Mouse (Mus musculus): ENCODE results near the gene Dock2. TPM values are rescaled to one million over a fixed set of nuclear protein-coding genes. Genes with fewer than 3 reads are reported as not detected.

Dock2 gene
- polyA plus RNA-seq, 1 experiment from 2014 or later, result 1.5 TPM

DNA sequence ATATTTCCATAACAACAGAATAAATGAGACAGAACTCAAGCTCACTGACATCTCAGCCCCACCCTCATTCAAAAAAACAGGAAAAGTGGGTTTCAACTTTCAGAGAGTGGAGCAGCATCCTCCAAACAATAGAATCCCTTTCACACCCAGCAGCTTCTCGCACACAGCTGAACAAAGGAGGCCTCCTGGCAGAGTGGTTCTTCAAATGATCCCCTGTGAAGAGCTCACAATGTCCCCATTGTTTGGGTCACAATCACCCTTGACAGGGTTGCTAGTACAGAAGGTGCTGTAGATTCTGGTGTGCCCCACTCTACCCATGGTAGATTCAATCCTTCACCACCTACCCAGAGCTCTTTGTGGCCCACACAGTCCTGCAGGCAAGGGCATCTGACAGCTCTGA lies 44.7 kb downstream of the Dock2 start:
- Histone ChIP-seq H3K9me3 (ENCODE audit: low read depth, low read length) (no peaks in the 10 kb centered on the region), H3K4me2 (no peak overlapping the region), H3K36me3 (ENCODE audit: insufficient read depth) (no peaks in the 10 kb centered on the region), H3K27ac (ENCODE audit: low read depth) (no peak overlapping the region), H3K4me1 (ENCODE audit: insufficient read depth) (no peaks in the 10 kb centered on the region), H3K27me3 (ENCODE audit: insufficient read depth, low read length) (no peaks in the 10 kb centered on the region), H3K4me3 (ENCODE audit: low read depth, low read length) (no peak overlapping the region), H3K9ac (no peak overlapping the region)
- no peak for DNase-seq
- no peak for ATAC-seq (ENCODE audit: insufficient read depth)
- WGBS, result 30% methylated on average over 1 of the region's 1 CpGs
- TF ChIP-seq CTCF (IDR thresholded peaks at IDR 0.05; ENCODE audit: low read depth), result no peak

DNA sequence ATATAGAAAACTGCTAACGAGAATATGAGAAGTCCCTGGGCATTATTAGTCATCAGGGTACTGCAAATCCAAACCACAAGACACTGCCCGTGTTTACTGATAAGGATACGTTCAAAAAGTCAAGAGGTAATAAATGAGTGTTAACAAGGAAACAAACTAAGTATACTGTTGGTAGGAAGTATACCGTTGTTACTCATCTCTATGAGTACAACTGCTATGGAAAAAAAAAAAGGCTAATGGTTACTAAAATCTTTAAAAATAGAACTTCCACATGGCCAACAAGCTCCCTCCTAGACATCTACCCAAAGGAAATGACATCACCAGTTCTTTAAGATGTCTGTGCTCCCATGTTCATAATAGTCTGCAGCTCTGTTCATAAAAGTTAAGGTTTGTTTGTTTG lies 46.5 kb downstream of the Dock2 start:
- WGBS, result 71% methylated on average over 4 of the region's 4 CpGs
- no peak overlapping the region for H3K27ac ChIP-seq (ENCODE audit: low read depth)
- DNase-seq (no peak), ATAC-seq (ENCODE audit: insufficient read depth) (no peak)
- no peak overlapping the region for H3K4me2 ChIP-seq
- no peak overlapping the region for H3K4me3 ChIP-seq (ENCODE audit: low read depth, low read length)
- no peaks in the 10 kb centered on the region for H3K9me3 ChIP-seq (ENCODE audit: low read depth, low read length)
- H3K27me3 ChIP-seq (ENCODE audit: insufficient read depth, low read length), result no peaks in the 10 kb centered on the region
- no peak for TF ChIP-seq CTCF (IDR thresholded peaks at IDR 0.05; ENCODE audit: low read depth)
- no peaks in the 10 kb centered on the region for H3K36me3 ChIP-seq (ENCODE audit: insufficient read depth)
- H3K9ac ChIP-seq, result no peak overlapping the region
- H3K4me1 ChIP-seq (ENCODE audit: insufficient read depth), result no peaks in the 10 kb centered on the region

DNA sequence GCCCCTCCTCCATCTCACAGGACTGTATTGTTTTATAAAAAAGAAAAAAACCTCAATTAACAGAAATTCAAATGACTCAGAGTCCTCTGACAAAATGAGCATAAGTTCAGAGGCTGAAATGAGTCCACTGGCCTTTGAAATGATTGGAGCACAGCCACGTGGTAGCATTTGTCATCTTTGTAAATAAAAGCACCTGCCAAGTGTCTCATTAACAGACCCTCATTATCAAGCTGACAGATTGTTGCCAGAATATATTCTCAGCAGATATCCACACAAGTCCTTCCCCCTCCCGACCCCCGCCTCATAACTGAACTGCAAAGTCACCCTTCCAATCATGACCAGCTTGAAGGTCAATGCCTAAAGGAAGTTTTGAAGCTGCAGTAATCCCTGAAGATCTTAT lies 49.7 kb downstream of the Dock2 start:
- Histone ChIP-seq H3K4me3 (ENCODE audit: low read depth, low read length) (no peak overlapping the region), H3K9ac (no peak overlapping the region), H3K4me2 (no peak overlapping the region), H3K27ac (ENCODE audit: low read depth) (no peak overlapping the region), H3K4me1 (ENCODE audit: insufficient read depth) (no peaks in the 10 kb centered on the region), H3K27me3 (ENCODE audit: insufficient read depth, low read length) (no peaks in the 10 kb centered on the region), H3K9me3 (ENCODE audit: low read depth, low read length) (no peaks in the 10 kb centered on the region), H3K36me3 (ENCODE audit: insufficient read depth) (no peaks in the 10 kb centered on the region)
- no peak for TF ChIP-seq CTCF (IDR thresholded peaks at IDR 0.05; ENCODE audit: low read depth)
- ATAC-seq (ENCODE audit: insufficient read depth) (no peak), DNase-seq (no peak)
- 49% methylated on average over 3 of the region's 3 CpGs for WGBS

DNA sequence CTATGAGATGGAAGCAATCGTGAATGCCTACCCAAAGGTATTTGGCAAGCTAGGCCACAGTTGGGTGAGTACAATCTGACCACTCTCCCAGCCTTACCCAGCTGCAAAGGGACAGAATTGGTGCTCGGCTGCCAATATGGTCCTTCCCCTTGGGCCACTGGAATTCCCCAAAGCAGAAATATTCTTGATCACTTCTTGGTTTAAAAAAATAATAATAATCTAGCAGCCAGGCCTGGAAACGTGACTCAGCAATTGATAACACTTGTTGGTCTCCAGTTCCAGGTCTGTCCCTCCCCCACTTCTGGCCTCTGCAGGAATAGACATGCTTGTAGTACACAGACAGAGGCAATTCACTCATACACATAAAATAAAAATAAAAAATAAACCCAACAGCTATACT lies 56.2 kb downstream of the Dock2 start:
- ATAC-seq (ENCODE audit: insufficient read depth) (no peak), DNase-seq (no peak)
- H3K4me2 ChIP-seq, result no peak overlapping the region
- no peaks in the 10 kb centered on the region for H3K9me3 ChIP-seq (ENCODE audit: low read depth, low read length)
- no peaks in the 10 kb centered on the region for H3K36me3 ChIP-seq (ENCODE audit: insufficient read depth)
- no peaks in the 10 kb centered on the region for H3K4me1 ChIP-seq (ENCODE audit: insufficient read depth)
- H3K4me3 ChIP-seq (ENCODE audit: low read depth, low read length), result no peak overlapping the region
- no peak overlapping the region for H3K9ac ChIP-seq
- no peak overlapping the region for H3K27ac ChIP-seq (ENCODE audit: low read depth)
- no peak for TF ChIP-seq CTCF (IDR thresholded peaks at IDR 0.05; ENCODE audit: low read depth)
- 63% methylated on average over 3 of the region's 3 CpGs for WGBS
- no peaks in the 10 kb centered on the region for H3K27me3 ChIP-seq (ENCODE audit: insufficient read depth, low read length)

DNA sequence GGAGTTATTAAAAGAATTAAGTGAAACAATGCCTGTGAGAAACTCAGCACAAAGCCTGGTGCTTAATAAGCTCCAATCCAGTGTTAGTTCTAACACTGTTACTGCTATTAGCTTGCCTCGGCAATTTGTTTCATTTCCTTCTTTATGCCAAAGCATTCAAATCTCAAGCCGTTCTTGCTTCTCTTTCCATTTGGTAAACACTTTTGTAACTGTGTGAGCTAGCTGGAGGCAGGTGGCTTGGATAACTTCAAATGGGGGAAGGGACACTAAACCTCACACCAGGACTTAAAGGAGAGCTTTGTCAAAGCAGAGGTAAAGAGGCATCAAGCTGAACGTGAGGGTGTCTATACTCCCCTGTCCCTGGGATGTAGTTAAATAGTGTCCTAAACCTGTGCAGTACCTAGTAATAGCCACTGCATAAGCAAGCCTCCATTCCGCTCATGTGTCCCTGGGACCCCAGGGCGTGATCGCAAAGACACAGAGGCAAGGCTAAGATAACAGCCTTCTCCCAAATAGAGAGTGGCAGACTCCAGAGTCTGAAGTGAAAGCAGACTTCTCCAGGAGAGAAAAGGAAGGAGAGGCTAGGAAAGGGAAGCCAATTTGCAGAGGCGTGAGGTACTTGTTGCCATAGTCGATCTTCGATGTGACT lies 56.9 kb downstream of the Dock2 start:
- H3K36me3 ChIP-seq (ENCODE audit: insufficient read depth), result no peaks in the 10 kb centered on the region
- ATAC-seq (ENCODE audit: insufficient read depth) (no peak), DNase-seq (no peak)
- no peaks in the 10 kb centered on the region for H3K4me1 ChIP-seq (ENCODE audit: insufficient read depth)
- 72% methylated on average over 9 of the region's 9 CpGs for WGBS
- no peak for TF ChIP-seq CTCF (IDR thresholded peaks at IDR 0.05; ENCODE audit: low read depth)
- no peak overlapping the region for H3K4me3 ChIP-seq (ENCODE audit: low read depth, low read length)
- H3K9me3 ChIP-seq (ENCODE audit: low read depth, low read length), result no peaks in the 10 kb centered on the region
- no peak overlapping the region for H3K9ac ChIP-seq
- H3K4me2 ChIP-seq, result no peak overlapping the region
- H3K27ac ChIP-seq (ENCODE audit: low read depth), result no peak overlapping the region
- no peaks in the 10 kb centered on the region for H3K27me3 ChIP-seq (ENCODE audit: insufficient read depth, low read length)

DNA sequence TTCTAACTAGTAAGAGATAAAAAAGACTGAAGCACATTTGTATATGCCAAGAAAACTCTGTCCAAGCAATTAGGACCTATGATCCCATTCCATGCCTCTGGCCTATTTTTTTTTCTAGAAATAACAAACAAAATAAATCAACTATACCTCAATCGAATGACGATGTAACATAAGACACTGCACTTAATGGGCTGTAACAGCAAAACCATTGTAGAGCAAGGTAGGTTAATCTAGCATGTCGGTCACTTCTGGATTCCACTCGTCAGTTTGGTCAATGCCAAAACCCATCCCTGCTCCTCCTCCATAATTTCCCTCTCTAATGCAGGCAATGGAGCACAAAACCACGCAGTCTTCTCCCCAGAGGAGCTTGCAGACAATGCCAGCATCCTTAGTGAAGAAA lies 70.3 kb downstream of the Dock2 start:
- no peak for TF ChIP-seq CTCF (IDR thresholded peaks at IDR 0.05; ENCODE audit: low read depth)
- 76% methylated on average over 5 of the region's 5 CpGs for WGBS
- H3K4me1 ChIP-seq (ENCODE audit: insufficient read depth), result no peaks in the 10 kb centered on the region
- H3K27me3 ChIP-seq (ENCODE audit: insufficient read depth, low read length), result no peaks in the 10 kb centered on the region
- no peak overlapping the region for H3K27ac ChIP-seq (ENCODE audit: low read depth)
- H3K9me3 ChIP-seq (ENCODE audit: low read depth, low read length), result no peaks in the 10 kb centered on the region
- H3K4me2 ChIP-seq, result no peak overlapping the region
- no peaks in the 10 kb centered on the region for H3K36me3 ChIP-seq (ENCODE audit: insufficient read depth)
- H3K9ac ChIP-seq, result no peak overlapping the region
- DNase-seq (no peak), ATAC-seq (ENCODE audit: insufficient read depth) (no peak)
- H3K4me3 ChIP-seq (ENCODE audit: low read depth, low read length), result no peak overlapping the region

DNA sequence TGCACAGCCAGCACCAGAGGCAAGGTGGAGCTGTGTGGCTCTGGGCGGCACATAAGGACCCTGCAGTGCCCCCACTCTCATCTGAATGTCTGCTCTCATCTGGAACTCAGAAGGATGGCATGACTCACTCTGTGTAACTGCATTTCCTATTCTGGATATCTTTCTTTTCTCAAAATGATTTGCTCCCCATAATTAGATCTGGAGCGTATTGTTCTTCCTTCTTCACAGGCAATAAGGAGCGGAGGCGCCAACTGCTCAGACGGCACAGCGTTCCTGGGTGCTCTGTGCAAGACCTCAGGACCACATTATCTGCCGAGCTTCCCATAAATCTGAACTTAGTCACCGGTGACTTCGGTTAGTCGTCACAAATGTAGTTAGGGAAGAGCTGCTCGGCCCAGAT lies 75.4 kb downstream of the Dock2 start:
- 84% methylated on average over 11 of the region's 11 CpGs for WGBS

DNA sequence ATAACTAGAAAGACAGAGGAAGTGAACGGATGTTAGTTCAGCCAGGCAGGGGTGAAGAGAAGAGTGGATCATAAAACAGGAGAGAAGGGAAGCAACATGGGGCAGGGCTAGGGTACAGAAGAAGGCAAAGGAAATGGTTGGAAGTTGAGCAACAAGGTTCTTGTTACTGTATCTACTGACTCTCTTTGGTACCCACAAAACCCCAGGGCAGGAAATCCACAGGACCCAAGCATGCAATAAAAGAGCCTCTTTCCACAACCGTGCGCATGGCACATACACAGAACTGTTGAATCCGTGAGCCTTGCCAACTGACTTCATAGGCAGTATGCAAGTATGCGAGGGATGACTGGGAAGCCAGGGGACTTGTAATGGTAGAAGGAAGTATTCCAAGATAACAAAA lies 76.3 kb downstream of the Dock2 start:
- Histone ChIP-seq H3K9ac (no peak overlapping the region), H3K4me3 (ENCODE audit: low read depth, low read length) (no peak overlapping the region), H3K36me3 (ENCODE audit: insufficient read depth) (no peaks in the 10 kb centered on the region), H3K27ac (ENCODE audit: low read depth) (no peak overlapping the region), H3K9me3 (ENCODE audit: low read depth, low read length) (no peaks in the 10 kb centered on the region), H3K4me2 (no peak overlapping the region), H3K27me3 (ENCODE audit: insufficient read depth, low read length) (no peaks in the 10 kb centered on the region), H3K4me1 (ENCODE audit: insufficient read depth) (no peaks in the 10 kb centered on the region)
- TF ChIP-seq CTCF (IDR thresholded peaks at IDR 0.05; ENCODE audit: low read depth), result no peak
- no peak for ATAC-seq (ENCODE audit: insufficient read depth)
- WGBS, result 83% methylated on average over 5 of the region's 5 CpGs
- DNase-seq, result no peak

More for the DNA sequence above, 75.4 kb downstream of the Dock2 start:
- H3K27ac ChIP-seq (ENCODE audit: low read depth), result no peak overlapping the region
- no peak overlapping the region for H3K4me3 ChIP-seq (ENCODE audit: low read depth, low read length)
- no peaks in the 10 kb centered on the region for H3K36me3 ChIP-seq (ENCODE audit: insufficient read depth)
- H3K9me3 ChIP-seq (ENCODE audit: low read depth, low read length), result no peaks in the 10 kb centered on the region
- no peaks in the 10 kb centered on the region for H3K4me1 ChIP-seq (ENCODE audit: insufficient read depth)
- no peak for TF ChIP-seq CTCF (IDR thresholded peaks at IDR 0.05; ENCODE audit: low read depth)
- DNase-seq (no peak), ATAC-seq (ENCODE audit: insufficient read depth) (no peak)
- no peak overlapping the region for H3K4me2 ChIP-seq
- no peaks in the 10 kb centered on the region for H3K27me3 ChIP-seq (ENCODE audit: insufficient read depth, low read length)
- H3K9ac ChIP-seq, result no peak overlapping the region
